Comparison of ENCODE assay signal across 26 mouse cellular contexts in the genomic region with DNA sequence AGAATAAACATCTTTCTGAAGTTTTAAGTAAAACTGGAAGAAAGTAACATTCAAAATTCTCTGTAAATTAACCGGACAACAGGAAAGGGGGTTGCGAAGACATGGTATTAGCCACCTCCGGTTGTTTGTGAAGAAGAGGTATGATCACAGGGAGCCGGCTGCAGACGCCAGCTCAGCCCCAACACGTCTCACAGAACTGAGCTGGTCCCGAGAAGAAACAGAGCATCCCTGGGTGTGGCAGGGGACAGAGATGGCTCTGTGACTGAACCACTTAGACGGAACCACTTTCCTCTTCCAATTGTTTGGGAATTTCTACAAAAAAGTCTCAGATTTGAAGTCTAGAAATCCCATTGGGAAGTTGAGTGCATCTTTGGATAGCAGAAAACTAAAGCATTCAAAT. TPM values are rescaled to one million over a fixed set of nuclear protein-coding genes. Genes with fewer than 3 reads are reported as not detected.
DNase-seq lines count a peak whose midpoint lies in the region; ATAC-seq lines count a peak whose summit lies in the region.
"Had no signal": no experiment of that assay in that cellular context is flagged by ENCODE, and none has a peak within 500 bp of the region (broad histone marks: within the 10 kb centered on the region; RNA-seq: fewer than 3 reads in every experiment).

No protein-coding gene starts in this region.

- H3K4me2 ChIP-seq in heart, embryonic 13.5 days, result peak overlapping the region; percentile 36
- H3K4me2 ChIP-seq in liver, embryonic 12.5 days, result peak overlapping the region; percentile 97
- H3K4me2 ChIP-seq in liver, embryonic 13.5 days, result peak overlapping the region; percentile 32
- H3K4me2 ChIP-seq in neural tube, embryonic 13.5 days, result peak overlapping the region; percentile 89
- no peak overlapping the region for H3K4me2 ChIP-seq in kidney, embryonic 14.5 days (replicated peaks; ENCODE audit: low read depth, low read length)
- H3K4me2 ChIP-seq: stomach, embryonic 15.5 days had no signal

- H3K27me3 ChIP-seq in heart, embryonic 13.5 days (replicated peaks), result peaks cover 68% of the 10 kb centered on the region
- H3K27me3 ChIP-seq in liver, embryonic 12.5 days (replicated peaks), result peaks cover 80% of the 10 kb centered on the region
- H3K27me3 ChIP-seq in liver, embryonic 13.5 days, result peaks cover 76% of the 10 kb centered on the region
- peaks cover 26% of the 10 kb centered on the region for H3K27me3 ChIP-seq in neural tube, embryonic 13.5 days
- peaks cover 54% of the 10 kb centered on the region for H3K27me3 ChIP-seq in kidney, embryonic 14.5 days (ENCODE audit: control insufficient read depth, insufficient read depth, low read length)
- H3K27me3 ChIP-seq: CH12.LX had no signal

- WGBS in heart, embryonic 13.5 days, result 73% methylated on average over 8 of the region's 8 CpGs
- 74% methylated on average over 8 of the region's 8 CpGs for WGBS in liver, embryonic 12.5 days (ENCODE audit: insufficient replicate concordance)
- 65% methylated on average over 8 of the region's 8 CpGs for WGBS in liver, embryonic 13.5 days (ENCODE audit: insufficient replicate concordance)
- 86% methylated on average over 8 of the region's 8 CpGs for WGBS in neural tube, embryonic 13.5 days
- 84% methylated on average over 8 of the region's 8 CpGs for WGBS in kidney, embryonic 14.5 days

- no peaks in the 10 kb centered on the region for H3K36me3 ChIP-seq in heart, embryonic 13.5 days
- H3K36me3 ChIP-seq in liver, embryonic 12.5 days, result no peaks in the 10 kb centered on the region
- no peaks in the 10 kb centered on the region for H3K36me3 ChIP-seq in liver, embryonic 13.5 days
- no peaks in the 10 kb centered on the region for H3K36me3 ChIP-seq in neural tube, embryonic 13.5 days
- H3K36me3 ChIP-seq in kidney, embryonic 14.5 days (ENCODE audit: control insufficient read depth, insufficient read depth, low read length), result no peaks in the 10 kb centered on the region
- H3K36me3 ChIP-seq: forebrain, embryonic 10.5 days; G1E; stomach, embryonic 15.5 days had no signal

- no peak for DNase-seq in heart, adult 9 months (ENCODE audit: low spot score in 2 of 2)
- no peak for DNase-seq in liver
- DNase-seq in liver, embryonic 13.5 days, result no peak
- DNase-seq: adrenal gland, adult 8-10 months; B cell, adult 2 months; cerebellum, adult 9-11 months; gastrocnemius, postnatal 14 days; heart, adult 18-20 months; heart, postnatal 36 days; kidney, adult 2 months; kidney, postnatal 10 days; lung, adult 2 months; lung, postnatal 14 days; right cerebral cortex, adult 18-20 months; thymus, postnatal 25 days had no signal

- no peak overlapping the region for H3K27ac ChIP-seq in heart, embryonic 13.5 days (replicated peaks)
- H3K27ac ChIP-seq in liver, embryonic 12.5 days, result no peak overlapping the region
- H3K27ac ChIP-seq in liver, embryonic 13.5 days, result no peak overlapping the region
- no peak overlapping the region for H3K27ac ChIP-seq in neural tube, embryonic 13.5 days (replicated peaks)
- no peak overlapping the region for H3K27ac ChIP-seq in kidney, embryonic 14.5 days (ENCODE audit: low read depth, low read length)
- H3K27ac ChIP-seq: forebrain, embryonic 10.5 days; left cerebral cortex, adult 2 months; stomach, embryonic 15.5 days had no signal

- no peak overlapping the region for H3K9ac ChIP-seq in heart, embryonic 13.5 days
- H3K9ac ChIP-seq in liver, embryonic 12.5 days, result no peak overlapping the region
- H3K9ac ChIP-seq in liver, embryonic 13.5 days, result no peak overlapping the region
- H3K9ac ChIP-seq in neural tube, embryonic 13.5 days, result no peak overlapping the region
- no peak overlapping the region for H3K9ac ChIP-seq in kidney, embryonic 14.5 days (ENCODE audit: low read depth, low read length)
- H3K9ac ChIP-seq: stomach, embryonic 15.5 days had no signal

- H3K4me1 ChIP-seq in heart, embryonic 13.5 days, result peaks cover 19% of the 10 kb centered on the region
- peaks cover 23% of the 10 kb centered on the region for H3K4me1 ChIP-seq in liver, embryonic 12.5 days
- H3K4me1 ChIP-seq in liver, embryonic 13.5 days (replicated peaks), result peaks cover 33% of the 10 kb centered on the region
- H3K4me1 ChIP-seq in neural tube, embryonic 13.5 days (replicated peaks), result peaks cover 27% of the 10 kb centered on the region
- H3K4me1 ChIP-seq in kidney, embryonic 14.5 days (ENCODE audit: control insufficient read depth, insufficient read depth, low read length), result peaks cover 5% of the 10 kb centered on the region

- no peaks in the 10 kb centered on the region for H3K9me3 ChIP-seq in heart, embryonic 13.5 days
- H3K9me3 ChIP-seq in liver, embryonic 12.5 days (replicated peaks), result no peaks in the 10 kb centered on the region
- H3K9me3 ChIP-seq in liver, embryonic 13.5 days (replicated peaks), result no peaks in the 10 kb centered on the region
- no peaks in the 10 kb centered on the region for H3K9me3 ChIP-seq in neural tube, embryonic 13.5 days
- H3K9me3 ChIP-seq in kidney, embryonic 14.5 days (ENCODE audit: control insufficient read depth, low read length), result no peaks in the 10 kb centered on the region
- H3K9me3 ChIP-seq: forebrain, embryonic 10.5 days; stomach, embryonic 15.5 days had no signal

- no peak overlapping the region for H3K4me3 ChIP-seq in heart, embryonic 13.5 days
- H3K4me3 ChIP-seq in liver, embryonic 12.5 days, result no peak overlapping the region
- 0 out of 2 replicates have a peak overlapping the region, but pooled peaks have one; percentile 2 for H3K4me3 ChIP-seq in liver, embryonic 13.5 days (replicated peaks)
- H3K4me3 ChIP-seq in neural tube, embryonic 13.5 days, result peak overlapping the region; percentile 21
- no peak overlapping the region for H3K4me3 ChIP-seq in kidney, embryonic 14.5 days (ENCODE audit: low read length)
- H3K4me3 ChIP-seq: forebrain, embryonic 10.5 days; left cerebral cortex, adult 2 months; stomach, embryonic 15.5 days had no signal

- ATAC-seq in heart, embryonic 13.5 days (ENCODE audit: extremely low read depth, insufficient number of reproducible peaks, low FRiP score, low TSS enrichment), result no peak
- ATAC-seq in liver, embryonic 12.5 days, result no peak
- no peak for ATAC-seq in liver, embryonic 13.5 days (ENCODE audit: low read depth)
- ATAC-seq in neural tube, embryonic 13.5 days (ENCODE audit: low read depth), result no peak
- ATAC-seq in kidney, embryonic 14.5 days (ENCODE audit: low FRiP score, low TSS enrichment), result no peak
- ATAC-seq: activated CD4-positive, CD25-positive, alpha-beta regulatory T cell, adult 4 months; forebrain, embryonic 16.5 days had no signal

RNA-seq across cellular contexts. Expression of gene Reln, which starts 3.5 kb away (rescaled TPM):
- 2.5 and 2.8 TPM in 2 replicates for polyA plus RNA-seq in heart, embryonic 13.5 days (2015; fragmentation: Nextera tagmentation; extraction: Ambion mirVana)
- polyA plus RNA-seq in liver, embryonic 12.5 days (2016; fragmentation: Nextera tagmentation; extraction: Ambion mirVana), result 33.4 and 36.7 TPM in 2 replicates
- polyA plus RNA-seq in liver, embryonic 13.5 days (2015; fragmentation: Nextera tagmentation; extraction: Ambion mirVana), result 22.5 and 23.6 TPM in 2 replicates
- 45.8 and 51.3 TPM in 2 replicates for polyA plus RNA-seq in neural tube, embryonic 13.5 days (2015; fragmentation: Nextera tagmentation; extraction: Ambion mirVana)
- polyA plus RNA-seq in kidney, embryonic 14.5 days (2014; fragmentation: Nextera tagmentation; extraction: Ambion mirVana), result 14.1 and 16.7 TPM in 2 replicates

Comparison
In these comparisons a context has a peak if more than half of its experiments do, and no peak if none do; other contexts are left out.
1. H3K4me3 ChIP-seq: peak in liver, embryonic 13.5 days (single experiment) and neural tube, embryonic 13.5 days (single experiment); none in heart, embryonic 13.5 days (single experiment), liver, embryonic 12.5 days (single experiment) and kidney, embryonic 14.5 days (single experiment).